Mouse (Mus musculus) hindbrain, postnatal 0 days (tissue): ENCODE data around the gene Myo19. TPM values are rescaled to one million over a fixed set of nuclear protein-coding genes. Genes with fewer than 3 reads are reported as not detected.

Experiments used
- ATAC-seq: fragments of 200-750 bp; cut with Nextera tagmentation; 2 replicates; pipeline ENCODE4 v1.8.0; 2017; ENCODE audit warnings: mild to moderate bottlenecking, moderate TSS enrichment, moderate library complexity
- DNase-seq: peaks from one replicate; pipeline ENCODE4 v3.0.0-alpha.2; 2015; ENCODE audit warnings: low spot score
- H3K27ac ChIP-seq: fragments of 300-500 bp; sonication (generic); 2 replicates; pipeline ENCODE4 v1.5.1; 2014; ENCODE audit warnings: mild to moderate bottlenecking
- H3K27me3 ChIP-seq: fragments of 300-500 bp; sonication (generic); 2 replicates; pipeline ENCODE4 v1.6.1; 2014; ENCODE audit warnings: low read length, mixed read lengths; ENCODE audit not compliant: insufficient read depth
- H3K36me3 ChIP-seq: fragments of 300-500 bp; sonication (generic); 2 replicates; pipeline ENCODE4 v1.6.1; 2014; ENCODE audit warnings: low read length, mixed read lengths; ENCODE audit not compliant: insufficient read depth
- H3K4me1 ChIP-seq: fragments of 300-500 bp; sonication (generic); 2 replicates; pipeline ENCODE4 v1.6.1; 2014; ENCODE audit warnings: antibody characterized with exemption, low read length, mixed read lengths; ENCODE audit not compliant: insufficient read depth
- H3K4me2 ChIP-seq: fragments of 300-500 bp; sonication (generic); 2 replicates; pipeline ENCODE4 v1.6.1; 2014; ENCODE audit warnings: low read depth, mild to moderate bottlenecking, low read length, moderate library complexity, mixed read lengths
- H3K4me3 ChIP-seq: fragments of 300-500 bp; sonication (generic); 2 replicates; pipeline ENCODE4 v1.5.1; 2014; ENCODE audit warnings: low read length
- H3K9ac ChIP-seq: fragments of 300-500 bp; sonication (generic); replicated peaks from 2 replicates; pipeline ENCODE4 v1.6.1; 2014; ENCODE audit warnings: mild to moderate bottlenecking, low read length, moderate library complexity, mixed read lengths
- H3K9me3 ChIP-seq: fragments of 300-500 bp; sonication (generic); 2 replicates; pipeline ENCODE4 v1.6.1; 2016; ENCODE audit warnings: low read length, mixed read lengths
- CTCF ChIP-seq: IDR thresholded peaks from 2 replicates; pipeline ENCODE4 v1.5.1; 2016; ENCODE audit warnings: antibody characterized with exemption, control low read depth, low read depth
- WGBS: fragments of 180-500 bp; shearing (Covaris S2); extraction: QIAGEN DNeasy Blood & Tissue Kit; methylation state at CpG from one replicate; pipeline ENCODE4 v1.1.7; 2014; 5-methylcytosine and 5-hydroxymethylcytosine counted together
- polyA plus RNA-seq: library from polyadenylated mRNA; unstranded; fragments of >200 nt; fragmentation: Nextera tagmentation; extraction: Ambion mirVana; gene quantifications from 2 replicates; pipeline ENCODE4 v1.2.1, GENCODE M21; 2015
- total RNA-seq: library from RNA; depleted of rRNA; stranded (reverse); fragments of >200 nt; gene quantifications from 2 replicates; pipeline ENCODE4 v1.2.3, GENCODE M21; 2014

The Myo19 gene
- total and polyA plus RNA-seq, 2 experiments from 2014 or later, result 4.9 to 13.0 TPM

DNA sequence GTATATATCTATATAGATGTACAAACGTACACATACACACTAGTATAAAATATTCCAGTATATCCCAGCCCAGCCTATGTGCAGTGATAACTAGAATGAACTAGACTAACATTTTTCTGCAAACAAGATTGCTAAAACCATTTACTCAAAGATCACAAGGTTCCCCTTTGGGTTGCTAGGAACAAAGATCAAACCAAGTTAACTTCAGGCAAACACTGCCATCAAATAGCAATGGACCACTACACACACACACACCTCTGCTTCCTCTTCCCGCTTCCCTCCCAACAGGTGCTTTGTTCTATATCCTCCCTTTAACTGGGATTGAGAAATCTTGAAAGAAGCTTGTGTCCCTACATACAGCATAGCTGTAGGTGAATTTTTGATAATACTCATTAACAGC is 12.4 kb upstream of the Myo19 start:
- 0 out of 2 replicates have a peak, but pooled peaks cover 6% of the 10 kb centered on the region for H3K4me1 ChIP-seq
- DNase-seq, result no peak
- H3K27ac ChIP-seq, result no peak overlapping the region
- 96% methylated on average over 2 of the region's 2 CpGs for WGBS
- ATAC-seq, result no peak
- no peaks in the 10 kb centered on the region for H3K36me3 ChIP-seq
- no peak for TF ChIP-seq CTCF
- H3K9ac ChIP-seq, result no peak overlapping the region
- no peaks in the 10 kb centered on the region for H3K27me3 ChIP-seq
- H3K9me3 ChIP-seq, result no peaks in the 10 kb centered on the region
- H3K4me3 ChIP-seq, result no peak overlapping the region
- H3K4me2 ChIP-seq, result no peak overlapping the region

DNA sequence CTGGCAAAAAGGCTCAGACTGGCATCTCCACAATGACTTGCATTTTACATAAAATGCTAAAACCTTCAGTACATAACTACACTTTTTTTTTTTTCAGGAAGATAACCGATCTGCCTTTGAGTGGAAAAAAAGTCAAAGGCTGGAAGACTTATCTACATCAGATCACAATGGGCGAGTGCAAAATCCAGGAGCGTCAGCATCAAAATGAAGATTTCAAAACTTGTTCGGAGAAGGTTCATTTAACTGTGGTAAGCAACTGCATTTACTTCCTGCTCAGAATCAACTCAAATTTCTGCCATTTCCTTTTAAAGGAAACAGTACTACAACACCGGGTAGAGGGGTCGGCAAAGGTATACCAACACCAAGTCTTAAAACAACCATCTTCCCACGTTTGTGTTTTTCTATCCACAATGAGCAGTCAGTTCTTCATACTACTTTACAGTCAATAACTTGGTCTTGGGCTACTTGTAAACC is 11.1 kb upstream of the Myo19 start:
- peak overlapping the region; percentile 97 for H3K4me2 ChIP-seq
- no peaks in the 10 kb centered on the region for H3K36me3 ChIP-seq
- H3K27me3 ChIP-seq, result no peaks in the 10 kb centered on the region
- ATAC-seq (no peak), DNase-seq (no peak)
- WGBS, result 14% methylated on average over 7 of the region's 7 CpGs
- 0 out of 2 replicates have a peak, but pooled peaks cover 6% of the 10 kb centered on the region for H3K4me1 ChIP-seq
- H3K9ac ChIP-seq, result peak overlapping the region; percentile 92
- no peaks in the 10 kb centered on the region for H3K9me3 ChIP-seq
- peak overlapping the region; percentile 94 for H3K4me3 ChIP-seq
- H3K27ac ChIP-seq, result peak overlapping the region; percentile 94; the same call in 1 of the 2 replicates
- no peak for TF ChIP-seq CTCF

DNA sequence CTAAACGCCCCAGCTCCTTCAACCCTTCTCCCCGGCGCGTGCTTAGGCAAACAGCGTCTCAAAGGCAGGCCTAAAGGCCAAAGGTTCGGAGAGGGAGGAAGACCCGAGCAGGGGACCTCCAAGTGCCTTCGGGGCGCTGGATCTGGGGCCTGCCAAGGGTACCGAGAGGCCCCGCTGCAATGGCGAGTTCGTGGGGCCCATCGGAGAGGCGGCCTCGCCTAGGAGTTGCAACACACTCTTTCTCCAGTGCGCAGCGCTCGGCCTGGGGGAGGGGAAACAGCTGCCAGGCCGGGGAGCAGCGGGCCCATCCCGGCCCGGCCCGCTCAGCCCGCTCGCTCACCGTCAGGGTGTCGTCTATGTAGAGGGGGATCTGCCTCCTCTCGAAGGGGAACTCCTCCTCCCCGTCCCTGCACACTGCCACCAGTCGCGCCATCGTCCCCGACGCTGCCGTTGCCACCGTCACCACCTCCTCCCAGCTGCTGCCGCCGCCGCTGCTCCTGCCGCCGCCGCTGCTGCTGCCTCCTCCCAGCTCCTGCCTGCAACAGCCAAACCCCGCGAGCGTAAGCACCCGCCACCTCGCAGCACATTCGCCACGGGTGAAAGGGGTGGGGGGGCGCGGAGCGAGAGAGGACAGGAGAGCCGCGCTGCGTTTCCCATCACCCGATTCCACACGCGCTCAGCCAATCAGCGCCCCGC is 10.3 kb upstream of the Myo19 start:
- peak; percentile 90 for ATAC-seq

DNA sequence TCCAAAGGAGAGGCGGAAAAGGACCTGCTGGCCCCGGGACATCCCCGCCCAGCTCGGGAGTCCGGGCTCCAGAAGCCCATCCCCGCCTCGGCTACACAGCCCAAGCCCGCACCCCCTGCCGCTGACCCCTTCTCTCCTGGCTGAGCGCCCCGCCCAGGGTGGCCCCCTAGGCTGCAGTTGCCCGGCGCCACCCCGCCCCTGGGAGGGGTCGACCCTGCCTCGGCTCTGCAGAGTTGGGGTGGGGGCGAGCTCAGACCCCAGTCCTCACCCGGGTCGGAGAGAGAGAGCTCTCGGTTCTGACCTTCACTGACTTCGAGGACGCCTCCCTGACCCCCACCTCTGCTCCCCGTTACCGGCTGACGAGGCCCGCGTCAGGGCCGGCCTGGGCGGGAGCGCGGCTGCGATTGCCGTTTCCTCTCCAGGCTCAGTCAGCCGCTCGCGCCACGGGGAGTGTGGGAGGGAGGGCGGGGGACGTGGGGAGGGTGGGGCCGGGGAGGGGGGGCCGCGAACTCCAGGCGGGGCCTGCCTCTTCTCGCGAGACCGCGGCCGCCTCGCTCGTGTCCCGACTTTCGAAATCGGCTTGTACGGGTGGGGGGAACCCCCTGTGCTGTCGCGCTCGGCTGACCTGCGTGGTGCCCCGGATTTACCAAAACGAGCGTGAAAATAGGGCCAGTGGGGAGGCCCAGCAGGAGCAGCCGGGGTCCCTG is 9.5 kb upstream of the Myo19 start, which contains the start of gene Ggnbp2:
TSS of gene Ggnbp2 (minus strand) at position 481 of the 707 bp plus-strand sequence.
- WGBS, result under 1% methylated on average over 47 of the region's 62 CpGs
- no peak for TF ChIP-seq CTCF

More for the DNA sequence above, 10.3 kb upstream of the Myo19 start:
- peak overlapping the region; percentile 92 for H3K9ac ChIP-seq
- WGBS, result 0% methylated on average over 51 of the region's 61 CpGs
- no peaks in the 10 kb centered on the region for H3K27me3 ChIP-seq
- H3K4me3 ChIP-seq, result peak overlapping the region; percentile 94
- no peaks in the 10 kb centered on the region for H3K9me3 ChIP-seq
- no peaks in the 10 kb centered on the region for H3K36me3 ChIP-seq
- peak overlapping the region; percentile 97 for H3K4me2 ChIP-seq
- H3K4me1 ChIP-seq, result 0 out of 2 replicates have a peak, but pooled peaks cover 6% of the 10 kb centered on the region
- H3K27ac ChIP-seq, result peak overlapping the region; percentile 94
- no peak for TF ChIP-seq CTCF
- peak; percentile 98 for DNase-seq

DNA sequence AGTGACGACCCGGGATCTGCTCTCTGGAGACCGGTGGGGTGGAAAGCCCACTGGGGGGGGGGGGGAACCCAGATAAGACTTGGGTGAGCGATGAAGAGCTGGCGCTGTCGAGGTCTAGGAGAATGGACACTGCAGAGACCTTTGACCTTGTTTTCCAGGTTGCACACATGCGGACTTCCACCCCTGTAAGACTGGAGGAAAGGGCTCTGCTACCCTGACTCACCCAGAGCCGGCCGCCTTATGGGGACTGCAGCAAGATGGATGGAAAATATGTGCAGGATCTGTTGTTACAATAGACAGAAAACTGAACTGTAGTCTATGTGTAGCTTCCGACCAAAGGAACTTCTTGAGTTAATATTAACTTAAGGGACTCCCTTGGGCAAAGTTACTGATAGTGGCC is 8.9 kb upstream of the Myo19 start:
- 0% methylated on average over 10 of the region's 10 CpGs for WGBS
- no peak for DNase-seq

More for the DNA sequence above, 9.5 kb upstream of the Myo19 start, which contains the start of gene Ggnbp2:
- H3K9me3 ChIP-seq, result no peaks in the 10 kb centered on the region
- peak within 1 kb of the TSS; percentile 97 for H3K9ac ChIP-seq
- H3K4me3 ChIP-seq, result peak within 1 kb of the TSS; percentile 94
- H3K36me3 ChIP-seq, result no peaks in the 10 kb centered on the region
- ATAC-seq (peak; percentile 90), DNase-seq (peak; percentile 96)
- peak within 1 kb of the TSS; percentile 100 for H3K27ac ChIP-seq
- H3K4me2 ChIP-seq, result peak within 1 kb of the TSS; percentile 97
- H3K4me1 ChIP-seq, result 0 out of 2 replicates have a peak, but pooled peaks cover 6% of the 10 kb centered on the region
- H3K27me3 ChIP-seq, result no peaks in the 10 kb centered on the region

DNA sequence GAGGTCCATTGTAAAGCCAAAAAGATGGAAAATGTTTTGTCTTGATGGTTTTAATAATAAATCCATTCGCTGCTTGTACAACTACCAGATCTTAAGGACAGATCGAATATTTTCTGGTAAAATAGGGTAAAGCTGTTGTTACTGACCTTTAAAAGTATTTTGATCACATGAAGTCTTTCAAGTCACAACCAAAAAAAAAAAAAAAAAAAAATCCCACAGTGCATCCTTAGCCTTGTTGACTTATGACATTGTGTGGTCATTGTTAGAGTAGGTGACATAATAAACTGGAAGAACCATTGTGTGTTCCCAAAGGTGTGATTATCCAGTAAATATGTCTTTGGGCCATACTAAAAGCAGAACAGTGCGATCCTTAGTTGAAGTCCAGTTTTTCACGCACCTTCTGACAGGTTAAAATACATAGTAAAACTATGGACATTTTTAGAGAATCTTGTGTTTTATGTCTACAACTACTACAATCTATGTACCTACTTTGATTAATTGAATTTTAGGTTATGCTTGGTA is 8.3 kb upstream of the Myo19 start:
- no peak for ATAC-seq
- DNase-seq, result no peak
- no peak for TF ChIP-seq CTCF
- Histone ChIP-seq H3K27me3 (no peaks in the 10 kb centered on the region), H3K4me1 (0 out of 2 replicates have a peak, but pooled peaks cover 6% of the 10 kb centered on the region), H3K27ac (peak overlapping the region; percentile 100), H3K9me3 (no peaks in the 10 kb centered on the region), H3K4me3 (peak overlapping the region; percentile 94), H3K36me3 (no peaks in the 10 kb centered on the region), H3K4me2 (peak overlapping the region; percentile 76), H3K9ac (peak overlapping the region; percentile 97)
- WGBS, result 75% methylated on average over 4 of the region's 4 CpGs

More for the DNA sequence above, 8.9 kb upstream of the Myo19 start:
- Histone ChIP-seq H3K4me1 (0 out of 2 replicates have a peak, but pooled peaks cover 6% of the 10 kb centered on the region), H3K27ac (peak overlapping the region; percentile 100), H3K27me3 (no peaks in the 10 kb centered on the region), H3K36me3 (no peaks in the 10 kb centered on the region), H3K9ac (peak overlapping the region; percentile 97), H3K4me3 (peak overlapping the region; percentile 94), H3K9me3 (no peaks in the 10 kb centered on the region), H3K4me2 (peak overlapping the region; percentile 76)
- TF ChIP-seq CTCF, result no peak
- ATAC-seq, result no peak; the same call in 1 of the 2 replicates
